Mouse (Mus musculus) CD8-positive naive resting alpha-beta T cell, adult 2 months (primary cell): ENCODE results near the gene Grem1.

ENCODE experiments used
- DNase-seq, 2 experiments: peaks; one replicate each; pipeline ENCODE4 v3.0.0; 2022; ENCODE audit warnings: low read depth in 2 of 2, low spot score in 2 of 2

Gene Grem1

GRCm38 (mm10) chr2:113758311-113759161 is at the start of gene Grem1:
Grem1 (minus strand) TSS chr2:113758646.
- no peak for DNase-seq

GRCm38 (mm10) chr2:113807640-113808039 is 49.2 kb upstream of the Grem1 start:
- peak in 1 of 2 experiments; percentile 18 for DNase-seq

- DNase-seq, result no peak
Measured at GRCm38 (mm10) chr2:113806851-113807577, 48.6 kb upstream of the Grem1 start.

GRCm38 (mm10) chr2:113805765-113806164 is 47.3 kb upstream of the Grem1 start:
- no peak for DNase-seq

- no peak for DNase-seq
Measured at GRCm38 (mm10) chr2:113803753-113804152, 45.3 kb upstream of the Grem1 start.

- DNase-seq, result no peak
Measured at GRCm38 (mm10) chr2:113800846-113801245, 42.4 kb upstream of the Grem1 start.

GRCm38 (mm10) chr2:113798605-113799004 is 40.2 kb upstream of the Grem1 start:
- DNase-seq, result no peak

GRCm38 (mm10) chr2:113795186-113795585 is 36.7 kb upstream of the Grem1 start:
- no peak for DNase-seq

- no peak for DNase-seq
Measured at GRCm38 (mm10) chr2:113793521-113793920, 35.1 kb upstream of the Grem1 start.

- DNase-seq, result no peak
Measured at GRCm38 (mm10) chr2:113788821-113789387, 30.5 kb upstream of the Grem1 start.

- no peak for DNase-seq
Measured at GRCm38 (mm10) chr2:113787882-113788281, 29.4 kb upstream of the Grem1 start.

GRCm38 (mm10) chr2:113784851-113785250 is 26.4 kb upstream of the Grem1 start:
- no peak for DNase-seq

GRCm38 (mm10) chr2:113781521-113781920 is 23.1 kb upstream of the Grem1 start:
- DNase-seq, result no peak

GRCm38 (mm10) chr2:113781107-113781506 is 22.7 kb upstream of the Grem1 start:
- DNase-seq, result no peak

GRCm38 (mm10) chr2:113779336-113779735 is 20.9 kb upstream of the Grem1 start:
- DNase-seq, result no peak

- no peak for DNase-seq
Measured at GRCm38 (mm10) chr2:113778036-113778435, 19.6 kb upstream of the Grem1 start.

- no peak for DNase-seq
Measured at GRCm38 (mm10) chr2:113776297-113776696, 17.9 kb upstream of the Grem1 start.

- DNase-seq, result no peak
Measured at GRCm38 (mm10) chr2:113774150-113774805, 15.8 kb upstream of the Grem1 start.

- no peak for DNase-seq
Measured at GRCm38 (mm10) chr2:113768541-113769303, 10.3 kb upstream of the Grem1 start.

GRCm38 (mm10) chr2:113765885-113766284 is 7.4 kb upstream of the Grem1 start:
- DNase-seq, result no peak

- no peak for DNase-seq
Measured at GRCm38 (mm10) chr2:113764968-113765367, 6.5 kb upstream of the Grem1 start.
